Mouse (Mus musculus) kidney, adult 2 months (tissue): Measurements from ENCODE around the gene Ccdc51. TPM values are rescaled to one million over a fixed set of nuclear protein-coding genes. Genes with fewer than 3 reads are reported as not detected.

Experiments
- DNase-seq: peaks from one replicate; pipeline ENCODE4 v3.0.0; 2021
- H3K27ac ChIP-seq: fragments of 200-500 bp; 2 replicates; pipeline ENCODE4 v1.5.1; 2012; ENCODE audit warnings: low read depth, low read length, control low read depth, inconsistent platforms; ENCODE audit not compliant: insufficient read depth
- H3K27me3 ChIP-seq: fragments of 200-500 bp; replicated peaks from 2 replicates; pipeline ENCODE4 v1.6.1; 2012; ENCODE audit warnings: mild to moderate bottlenecking, moderate library complexity, low read length, inconsistent platforms; ENCODE audit not compliant: control insufficient read depth, insufficient read depth
- H3K36me3 ChIP-seq: fragments of 200-500 bp; 2 replicates; pipeline ENCODE4 v1.6.1; 2012; ENCODE audit warnings: mild to moderate bottlenecking, moderate library complexity, low read length, inconsistent platforms; ENCODE audit not compliant: control insufficient read depth, insufficient read depth
- H3K4me1 ChIP-seq: fragments of 200-500 bp; 2 replicates; pipeline ENCODE4 v1.6.1; 2011; ENCODE audit warnings: low read length; ENCODE audit not compliant: control insufficient read depth, insufficient read depth
- H3K4me3 ChIP-seq: fragments of 200-500 bp; 2 replicates; pipeline ENCODE4 v1.5.1; 2011; ENCODE audit warnings: mild to moderate bottlenecking, low read depth, low read length, control low read depth; ENCODE audit not compliant: insufficient read depth
- CTCF ChIP-seq: fragments of 200-500 bp; conservative IDR thresholded peaks from 2 replicates; pipeline ENCODE4 v1.5.1; 2011; ENCODE audit warnings: low read depth, mild to moderate bottlenecking, control low read depth, low read length, moderate library complexity, mixed read lengths; ENCODE audit not compliant: insufficient read depth, insufficient read length
- POLR2A ChIP-seq: fragments of 200-500 bp; IDR thresholded peaks from one replicate; pipeline ENCODE4 v1.6.1; 2011; ENCODE audit warnings: low read depth, low read length, control low read depth
- WGBS: fragments of 180-500 bp; shearing (Covaris S2); methylation state at CpG from one replicate; pipeline ENCODE4 v1.1.7; 2018; 5-methylcytosine and 5-hydroxymethylcytosine counted together
- polyA plus RNA-seq: library from polyadenylated mRNA; depleted of rRNA; stranded (reverse); fragments of >200 nt; gene quantifications from 2 replicates; pipeline ENCODE4 v1.2.3, GENCODE M21; 2012

Ccdc51 gene
- polyA plus RNA-seq, 1 experiment: 11.4 TPM

GRCm38 (mm10) chr9:109122553-109123085 is 40.3 kb downstream of the Ccdc51 start:
- 45% methylated on average over 2 of the region's 2 CpGs for WGBS
- Histone ChIP-seq H3K4me3 (no peak overlapping the region), H3K36me3 (no peaks in the 10 kb centered on the region), H3K27ac (no peak overlapping the region), H3K27me3 (no peaks in the 10 kb centered on the region), H3K4me1 (no peaks in the 10 kb centered on the region)
- peak; percentile 54 for DNase-seq
- TF ChIP-seq POLR2A: no peak
- TF ChIP-seq CTCF: no peak

DNA sequence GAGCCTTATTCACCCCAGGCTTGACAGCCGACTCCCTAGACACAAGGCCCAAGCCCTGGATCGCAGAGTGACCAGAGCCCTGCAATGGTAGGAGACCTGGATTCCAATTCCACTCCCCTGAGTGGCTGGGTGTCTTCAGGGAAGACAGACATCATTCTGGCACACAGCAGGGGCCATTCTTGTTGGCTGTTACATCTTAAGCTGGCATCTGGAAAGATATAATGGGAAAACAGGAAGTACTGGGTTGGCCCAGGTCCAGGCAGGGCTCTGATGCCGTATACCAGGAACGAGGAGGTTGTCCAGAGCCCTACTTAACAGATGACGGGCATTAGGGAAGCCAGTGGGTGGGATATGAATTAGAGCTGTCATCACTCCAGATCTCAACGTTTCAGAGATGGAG is 41.0 kb downstream of the Ccdc51 start:
- Histone ChIP-seq H3K4me1 (no peaks in the 10 kb centered on the region), H3K27me3 (no peaks in the 10 kb centered on the region), H3K36me3 (no peaks in the 10 kb centered on the region), H3K4me3 (no peak overlapping the region), H3K27ac (no peak overlapping the region)
- WGBS: 39% methylated on average over 6 of the region's 6 CpGs
- DNase-seq: no peak
- TF ChIP-seq CTCF (no peak), POLR2A (no peak)

GRCm38 (mm10) chr9:109124164-109124563 is 41.9 kb downstream of the Ccdc51 start:
- Histone ChIP-seq H3K36me3 (no peaks in the 10 kb centered on the region), H3K4me3 (no peak overlapping the region), H3K4me1 (no peaks in the 10 kb centered on the region), H3K27ac (no peak overlapping the region), H3K27me3 (no peaks in the 10 kb centered on the region)
- TF ChIP-seq CTCF (no peak), POLR2A (no peak)
- DNase-seq: no peak
- 90% methylated on average over 3 of the region's 3 CpGs for WGBS

DNA sequence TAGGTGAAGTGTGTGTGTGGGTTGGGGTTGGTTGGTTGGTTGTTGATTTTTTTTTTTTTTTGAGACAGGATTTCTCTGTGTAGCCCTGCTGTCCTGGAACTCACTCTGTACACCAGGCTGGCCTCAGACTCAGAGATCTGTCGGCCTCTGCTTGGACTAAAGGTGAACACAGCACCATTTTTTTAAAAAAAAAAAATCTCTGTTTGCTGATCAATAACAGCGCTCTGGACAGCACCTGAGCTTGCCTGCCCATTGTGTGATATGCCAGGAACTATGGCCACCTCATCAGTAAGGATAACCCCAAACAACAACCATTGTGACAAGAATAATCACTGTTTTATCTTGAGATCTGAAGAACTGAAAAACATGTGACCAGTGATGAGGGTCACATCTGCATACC is 42.8 kb downstream of the Ccdc51 start:
- Histone ChIP-seq H3K27ac (no peak overlapping the region), H3K4me3 (no peak overlapping the region), H3K27me3 (no peaks in the 10 kb centered on the region), H3K4me1 (peaks cover 2% of the 10 kb centered on the region; the same call in 1 of the 2 replicates), H3K36me3 (no peaks in the 10 kb centered on the region)
- DNase-seq: no peak
- no peak for TF ChIP-seq CTCF
- no peak for TF ChIP-seq POLR2A
- WGBS: 87% methylated on average over 2 of the region's 2 CpGs

DNA sequence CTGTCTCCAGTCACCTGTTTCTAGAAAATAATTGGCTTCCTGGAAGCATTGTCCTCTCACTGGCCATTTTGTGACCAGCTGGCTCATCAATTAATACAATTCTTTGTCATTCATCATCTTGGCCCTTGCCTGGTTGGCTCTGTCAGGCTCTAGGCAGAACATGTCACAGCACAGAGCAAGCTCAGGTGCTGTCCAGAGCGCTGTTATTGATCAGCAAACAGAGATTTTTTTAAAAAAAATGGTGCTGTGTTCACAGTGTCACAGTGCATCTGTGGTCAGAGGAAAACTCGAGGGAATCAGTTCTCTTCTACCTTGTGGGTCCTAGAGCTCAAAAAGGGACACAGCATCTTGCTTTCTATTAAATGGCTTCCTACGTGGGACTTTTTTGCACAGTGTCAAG is 43.2 kb downstream of the Ccdc51 start:
- no peak for DNase-seq
- WGBS: 72% methylated on average over 3 of the region's 3 CpGs
- Histone ChIP-seq H3K4me3 (no peak overlapping the region), H3K27ac (no peak overlapping the region), H3K27me3 (no peaks in the 10 kb centered on the region), H3K4me1 (peaks cover 2% of the 10 kb centered on the region; the same call in 1 of the 2 replicates), H3K36me3 (no peaks in the 10 kb centered on the region)
- TF ChIP-seq POLR2A (no peak), CTCF (no peak)

GRCm38 (mm10) chr9:109127076-109127475 is 44.8 kb downstream of the Ccdc51 start:
- Histone ChIP-seq H3K27ac (no peak overlapping the region), H3K27me3 (no peaks in the 10 kb centered on the region), H3K4me1 (peaks cover 2% of the 10 kb centered on the region; the same call in 1 of the 2 replicates), H3K36me3 (no peaks in the 10 kb centered on the region), H3K4me3 (no peak overlapping the region)
- WGBS: 57% methylated on average over 4 of the region's 4 CpGs
- TF ChIP-seq POLR2A: no peak
- TF ChIP-seq CTCF: no peak
- peak; percentile 57 for DNase-seq

DNA sequence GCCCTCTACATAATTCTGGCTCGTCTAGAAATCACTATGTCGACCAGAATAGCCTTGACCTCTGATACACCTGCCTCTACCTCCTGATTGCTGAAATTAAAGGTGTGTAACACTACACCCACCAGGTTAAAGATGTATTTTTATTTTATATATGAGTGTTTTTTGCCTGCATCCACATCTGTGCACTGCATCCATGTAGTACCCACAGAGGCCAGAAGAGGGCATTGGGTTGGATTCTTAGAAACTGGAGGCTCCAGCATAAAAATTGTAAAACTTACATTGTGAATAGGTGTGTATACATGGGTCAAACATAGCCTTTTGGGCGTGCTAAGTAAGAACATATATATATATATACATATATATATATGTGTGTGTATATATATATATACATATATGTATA is 45.9 kb downstream of the Ccdc51 start:
- Histone ChIP-seq H3K4me3 (no peak overlapping the region), H3K27me3 (no peaks in the 10 kb centered on the region), H3K36me3 (no peaks in the 10 kb centered on the region), H3K27ac (no peak overlapping the region), H3K4me1 (peaks cover 2% of the 10 kb centered on the region; the same call in 1 of the 2 replicates)
- peak; percentile 35 for DNase-seq
- WGBS: 56% methylated on average over 3 of the region's 3 CpGs
- 0 out of 2 replicates have a peak, but pooled peaks have one; percentile 32 for TF ChIP-seq CTCF
- TF ChIP-seq POLR2A: no peak

GRCm38 (mm10) chr9:109130076-109130475 is 47.8 kb downstream of the Ccdc51 start:
- H3K36me3 ChIP-seq: no peaks in the 10 kb centered on the region
- WGBS: 50% methylated on average over 5 of the region's 5 CpGs

More at GRCm38 (mm10) chr9:109130076-109130475, 47.8 kb downstream of the Ccdc51 start:
- Histone ChIP-seq H3K4me3 (no peak overlapping the region), H3K27ac (no peak overlapping the region), H3K27me3 (no peaks in the 10 kb centered on the region), H3K4me1 (peaks cover 2% of the 10 kb centered on the region; the same call in 1 of the 2 replicates)
- TF ChIP-seq POLR2A: no peak
- no peak for TF ChIP-seq CTCF
- DNase-seq: no peak
